Mouse (Mus musculus) heart, postnatal 0 days (tissue): ENCODE data around the gene Pou2f1. TPM values are rescaled to one million over a fixed set of nuclear protein-coding genes. Genes with fewer than 3 reads are reported as not detected.

Experiments used
- ATAC-seq: fragments of 200-750 bp; cut with Nextera tagmentation; 2 replicates; pipeline ENCODE4 v1.8.0; 2017; ENCODE audit warnings: low read depth, moderate number of reproducible peaks, moderate library complexity; ENCODE audit not compliant: insufficient read depth
- DNase-seq: peaks from one replicate; pipeline ENCODE4 v3.0.0-alpha.2; 2016; ENCODE audit warnings: low spot score
- H3K27ac ChIP-seq: fragments of 300-500 bp; sonication (generic); 2 replicates; pipeline ENCODE4 v1.5.1; 2014; ENCODE audit warnings: low read depth, mild to moderate bottlenecking
- H3K27me3 ChIP-seq: fragments of 300-500 bp; sonication (generic); 2 replicates; pipeline ENCODE4 v1.6.1; 2014; ENCODE audit warnings: low read length, mixed read lengths; ENCODE audit not compliant: control insufficient read depth, insufficient read depth
- H3K36me3 ChIP-seq: fragments of 300-500 bp; sonication (generic); replicated peaks from 2 replicates; pipeline ENCODE4 v1.6.1; 2014; ENCODE audit warnings: low read length, mixed read lengths; ENCODE audit not compliant: control insufficient read depth, insufficient read depth
- H3K4me1 ChIP-seq: fragments of 300-500 bp; sonication (generic); 2 replicates; pipeline ENCODE4 v1.6.1; 2014; ENCODE audit warnings: antibody characterized with exemption; ENCODE audit not compliant: control insufficient read depth, insufficient read depth
- H3K4me2 ChIP-seq: fragments of 300-500 bp; sonication (generic); 2 replicates; pipeline ENCODE4 v1.6.1; 2014; ENCODE audit warnings: low read depth, mild to moderate bottlenecking, low read length, moderate library complexity
- H3K4me3 ChIP-seq: fragments of 300-500 bp; sonication (generic); 2 replicates; pipeline ENCODE4 v1.5.1; 2014; ENCODE audit warnings: low read depth, low read length
- H3K9ac ChIP-seq: fragments of 300-500 bp; sonication (generic); replicated peaks from 2 replicates; pipeline ENCODE4 v1.6.1; 2014; ENCODE audit warnings: low read depth, low read length, mixed read lengths
- H3K9me3 ChIP-seq: fragments of 300-500 bp; sonication (generic); replicated peaks from 2 replicates; pipeline ENCODE4 v1.6.1; 2016; ENCODE audit warnings: low read length; ENCODE audit not compliant: control insufficient read depth
- CTCF ChIP-seq: IDR thresholded peaks from 2 replicates; pipeline ENCODE4 v1.5.1; 2016; ENCODE audit warnings: antibody characterized with exemption, control low read depth, low read depth
- EP300 ChIP-seq: IDR thresholded peaks from 2 replicates; pipeline ENCODE4 v1.6.1; 2016; ENCODE audit warnings: antibody characterized with exemption, low read depth
- whole genome bisulfite sequencing: fragments of 180-500 bp; shearing (Covaris S2); extraction: QIAGEN DNeasy Blood & Tissue Kit; methylation state at CpG from one replicate; pipeline ENCODE4 v1.1.7; 2014; 5-methylcytosine and 5-hydroxymethylcytosine counted together
- polyA plus RNA-seq: library from polyadenylated mRNA; unstranded; fragments of >200 nt; fragmentation: Nextera tagmentation; extraction: Ambion mirVana; gene quantifications from 2 replicates; pipeline ENCODE4 v1.2.1, GENCODE M21; 2015
- total RNA-seq: library from RNA; depleted of rRNA; stranded (reverse); fragments of >200 nt; gene quantifications from 2 replicates; pipeline ENCODE4 v1.2.3, GENCODE M21; 2014; ENCODE audit warnings: low replicate concordance

The Pou2f1 gene
- total and polyA plus RNA-seq, 2 experiments from 2014 or later: 5.2 to 27.0 TPM

GRCm38 (mm10) chr1:165976672-165977448 is 25.6 kb downstream of the Pou2f1 start:
- peaks cover 15% of the 10 kb centered on the region for H3K4me1 ChIP-seq
- peak; percentile 76 for DNase-seq
- no peaks in the 10 kb centered on the region for H3K36me3 ChIP-seq
- TF ChIP-seq EP300: no peak
- no peak for TF ChIP-seq CTCF
- H3K9ac ChIP-seq: no peak overlapping the region
- H3K27me3 ChIP-seq: no peaks in the 10 kb centered on the region
- whole genome bisulfite sequencing: 27% methylated on average over 7 of the region's 7 CpGs
- no peaks in the 10 kb centered on the region for H3K9me3 ChIP-seq
- peak; percentile 87 for ATAC-seq
- H3K27ac ChIP-seq: peak overlapping the region; percentile 51; the same call in 1 of the 2 replicates
- H3K4me3 ChIP-seq: no peak overlapping the region
- peak overlapping the region; percentile 23; the same call in 1 of the 2 replicates for H3K4me2 ChIP-seq

GRCm38 (mm10) chr1:165969001-165969690 is 33.3 kb downstream of the Pou2f1 start:
- no peaks in the 10 kb centered on the region for H3K9me3 ChIP-seq
- no peaks in the 10 kb centered on the region for H3K27me3 ChIP-seq
- DNase-seq (no peak), ATAC-seq (no peak)
- H3K4me2 ChIP-seq: no peak overlapping the region
- no peaks in the 10 kb centered on the region for H3K36me3 ChIP-seq
- H3K9ac ChIP-seq: no peak overlapping the region
- no peak overlapping the region for H3K4me3 ChIP-seq
- TF ChIP-seq CTCF (no peak), EP300 (no peak)
- H3K4me1 ChIP-seq: no peaks in the 10 kb centered on the region
- H3K27ac ChIP-seq: no peak overlapping the region
- WGBS: 78% methylated on average over 3 of the region's 3 CpGs

GRCm38 (mm10) chr1:165967027-165967654 is 35.3 kb downstream of the Pou2f1 start:
- peak; percentile 23 for DNase-seq
- no peaks in the 10 kb centered on the region for H3K9me3 ChIP-seq
- H3K27me3 ChIP-seq: no peaks in the 10 kb centered on the region
- no peaks in the 10 kb centered on the region for H3K36me3 ChIP-seq
- ATAC-seq: no peak
- no peak overlapping the region for H3K27ac ChIP-seq
- no peak for TF ChIP-seq EP300
- peak; percentile 75 for TF ChIP-seq CTCF
- no peak overlapping the region for H3K4me2 ChIP-seq
- WGBS: 28% methylated on average over 4 of the region's 4 CpGs
- peaks cover 4% of the 10 kb centered on the region; the same call in 1 of the 2 replicates for H3K4me1 ChIP-seq
- H3K9ac ChIP-seq: no peak overlapping the region
- no peak overlapping the region for H3K4me3 ChIP-seq

DNA sequence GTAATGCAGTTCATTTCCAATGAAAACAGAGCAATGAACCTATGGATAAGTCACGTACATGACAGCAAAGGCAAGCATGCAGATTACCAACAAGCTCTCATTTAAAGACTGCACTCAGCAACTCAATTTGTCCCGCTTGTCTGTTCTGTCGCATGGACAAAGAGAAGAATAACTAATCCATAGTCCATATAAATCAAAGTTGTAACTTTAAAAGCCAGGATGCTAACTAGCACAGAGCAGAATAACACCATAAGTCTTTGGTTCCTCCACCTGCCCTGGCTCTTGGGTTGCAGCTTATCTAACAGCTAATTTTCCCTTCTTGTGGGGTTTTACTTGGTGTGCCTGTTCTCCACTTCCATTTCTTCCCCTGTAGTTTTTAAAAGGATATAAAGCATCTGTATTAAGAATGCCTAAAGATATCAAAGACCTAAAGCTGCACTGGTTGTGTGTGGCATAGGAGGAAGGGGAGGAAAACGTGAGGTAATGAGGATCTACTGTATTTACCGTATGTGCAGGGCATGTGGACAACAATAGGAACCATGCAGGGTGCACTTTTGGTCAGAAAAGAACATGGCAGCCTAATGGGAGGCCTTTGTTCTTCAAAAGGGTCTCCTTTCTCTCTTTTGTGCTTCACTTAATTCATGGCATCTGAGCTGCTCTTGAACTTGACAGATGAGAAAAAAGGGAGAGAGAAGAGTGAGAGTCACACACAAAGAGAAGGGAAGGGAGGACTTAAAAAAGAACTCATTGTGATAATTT is 36.1 kb downstream of the Pou2f1 start:
- Histone ChIP-seq H3K4me2 (no peak overlapping the region), H3K4me3 (no peak overlapping the region), H3K36me3 (no peaks in the 10 kb centered on the region), H3K27me3 (no peaks in the 10 kb centered on the region), H3K9me3 (no peaks in the 10 kb centered on the region), H3K9ac (no peak overlapping the region), H3K27ac (no peak overlapping the region; the same call in 1 of the 2 replicates), H3K4me1 (peaks cover 11% of the 10 kb centered on the region; the same call in 1 of the 2 replicates)
- WGBS: 82% methylated on average over 5 of the region's 5 CpGs
- no peak for ATAC-seq
- no peak for TF ChIP-seq CTCF
- no peak for TF ChIP-seq EP300
- no peak for DNase-seq

DNA sequence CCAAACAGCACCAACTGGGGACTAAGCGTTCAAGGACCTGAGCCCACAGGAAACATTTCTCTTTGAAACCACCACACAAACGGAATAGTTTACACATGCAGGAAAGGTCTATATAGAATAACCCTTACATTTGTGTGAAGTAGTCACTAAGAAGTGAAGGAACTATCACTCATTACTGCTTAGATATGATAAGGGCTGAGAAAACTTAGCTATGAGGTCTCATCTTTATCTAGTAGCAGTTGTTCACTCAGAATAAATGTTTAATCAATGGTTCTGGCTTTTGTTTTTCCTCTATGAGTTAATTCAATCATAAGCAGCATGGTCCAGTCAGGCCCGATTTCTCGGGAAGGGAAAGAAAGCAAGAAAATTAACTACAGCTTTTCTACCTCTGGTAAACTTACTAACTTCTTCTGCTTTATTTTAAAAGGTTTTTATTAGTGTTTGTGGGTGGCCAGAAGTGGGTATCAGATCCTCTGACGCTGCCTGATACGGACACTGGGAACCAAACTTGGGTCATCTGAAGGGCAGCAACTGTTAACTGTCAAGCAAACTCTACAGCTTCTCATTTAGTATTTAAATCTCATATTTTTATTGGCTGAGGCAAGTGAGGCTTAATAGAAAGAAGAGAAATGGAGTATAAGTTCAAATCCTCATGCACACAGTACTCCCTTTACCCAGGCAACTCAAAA is 40.7 kb downstream of the Pou2f1 start:
- Histone ChIP-seq H3K4me1 (peaks cover 19% of the 10 kb centered on the region; the same call in 1 of the 2 replicates), H3K36me3 (no peaks in the 10 kb centered on the region), H3K9ac (no peak overlapping the region), H3K27me3 (no peaks in the 10 kb centered on the region), H3K4me3 (no peak overlapping the region), H3K9me3 (no peaks in the 10 kb centered on the region), H3K27ac (no peak overlapping the region), H3K4me2 (no peak overlapping the region)
- WGBS: 62% methylated on average over 6 of the region's 6 CpGs
- no peak for TF ChIP-seq CTCF
- TF ChIP-seq EP300: no peak
- ATAC-seq: no peak
- DNase-seq: no peak
